Mouse (Mus musculus) liver, embryonic 13.5 days (tissue): ENCODE measurements around the gene Arhgef3. TPM values are rescaled to one million over a fixed set of nuclear protein-coding genes. Genes with fewer than 3 reads are reported as not detected.

ENCODE experiments used
- ATAC-seq: fragments of 200-750 bp; cut with Nextera tagmentation; 2 replicates; pipeline ENCODE4 v1.8.0; 2017; ENCODE audit warnings: low read depth, mild to moderate bottlenecking, moderate number of reproducible peaks, moderate library complexity
- DNase-seq: peaks from one replicate; pipeline ENCODE4 v3.0.0; 2022
- H3K27ac ChIP-seq: fragments of 300-500 bp; sonication (generic); 2 replicates; pipeline ENCODE4 v1.5.1; 2015; ENCODE audit warnings: moderate library complexity, mild to moderate bottlenecking, inconsistent platforms
- H3K27me3 ChIP-seq: fragments of 300-500 bp; sonication (generic); 2 replicates; pipeline ENCODE4 v1.6.1; 2015; ENCODE audit warnings: mild to moderate bottlenecking, inconsistent platforms
- H3K36me3 ChIP-seq: fragments of 300-500 bp; sonication (generic); 2 replicates; pipeline ENCODE4 v1.6.1; 2015; ENCODE audit warnings: mild to moderate bottlenecking, inconsistent platforms
- H3K4me1 ChIP-seq: fragments of 300-500 bp; sonication (generic); replicated peaks from 2 replicates; pipeline ENCODE4 v1.6.1; 2015; ENCODE audit warnings: inconsistent platforms
- H3K4me2 ChIP-seq: fragments of 300-500 bp; sonication (generic); 2 replicates; pipeline ENCODE4 v1.6.1; 2015; ENCODE audit warnings: inconsistent platforms, mild to moderate bottlenecking, moderate library complexity
- H3K4me3 ChIP-seq: fragments of 300-500 bp; sonication (generic); replicated peaks from 2 replicates; pipeline ENCODE4 v1.5.1; 2015; ENCODE audit warnings: mild to moderate bottlenecking, inconsistent platforms
- H3K9ac ChIP-seq: fragments of 300-500 bp; sonication (generic); 2 replicates; pipeline ENCODE4 v1.6.1; 2015; ENCODE audit warnings: mild to moderate bottlenecking, inconsistent platforms
- H3K9me3 ChIP-seq: fragments of 300-500 bp; sonication (generic); replicated peaks from 2 replicates; pipeline ENCODE4 v1.6.1; 2016; ENCODE audit warnings: inconsistent platforms
- WGBS: fragments of 180-500 bp; shearing (Covaris S2); methylation state at CpG from one replicate; pipeline ENCODE4 v1.1.7; 2015; ENCODE audit not compliant: insufficient replicate concordance; 5-methylcytosine and 5-hydroxymethylcytosine counted together
- polyA plus RNA-seq: library from polyadenylated mRNA; unstranded; fragments of >200 nt; fragmentation: Nextera tagmentation; extraction: Ambion mirVana; gene quantifications from 2 replicates; pipeline ENCODE4 v1.2.1, GENCODE M21; 2015

Arhgef3 gene
- polyA plus RNA-seq, 1 experiment from 2014 or later, result 3.7 TPM

DNA sequence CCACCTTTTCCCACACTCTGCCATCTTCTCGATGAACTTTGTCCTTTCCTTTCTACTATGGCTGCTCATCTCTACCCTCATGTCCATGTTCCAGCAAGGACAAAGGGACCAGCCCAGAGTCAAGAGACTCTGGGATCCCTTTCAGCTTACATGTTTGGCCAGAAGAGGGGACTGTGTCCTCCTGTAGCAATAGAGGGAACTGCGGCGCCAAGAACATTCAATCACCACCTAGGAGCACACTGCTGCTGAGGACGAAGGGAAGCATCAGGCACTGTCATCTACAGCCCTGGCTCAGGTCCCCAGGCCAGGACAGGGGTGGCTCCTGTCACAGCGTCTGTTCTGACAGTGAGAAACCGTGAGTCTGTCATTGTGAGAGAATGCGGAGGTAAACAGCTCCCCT is 65.1 kb downstream of the Arhgef3 start:
- WGBS, result 63% methylated on average over 7 of the region's 7 CpGs
- no peaks in the 10 kb centered on the region for H3K36me3 ChIP-seq
- no peak overlapping the region for H3K4me2 ChIP-seq
- no peak overlapping the region for H3K9ac ChIP-seq
- peaks cover 7% of the 10 kb centered on the region; the same call in 1 of the 2 replicates for H3K4me1 ChIP-seq
- DNase-seq, result no peak
- no peak for ATAC-seq
- no peak overlapping the region for H3K4me3 ChIP-seq
- no peaks in the 10 kb centered on the region for H3K9me3 ChIP-seq
- no peaks in the 10 kb centered on the region for H3K27me3 ChIP-seq
- no peak overlapping the region for H3K27ac ChIP-seq

DNA sequence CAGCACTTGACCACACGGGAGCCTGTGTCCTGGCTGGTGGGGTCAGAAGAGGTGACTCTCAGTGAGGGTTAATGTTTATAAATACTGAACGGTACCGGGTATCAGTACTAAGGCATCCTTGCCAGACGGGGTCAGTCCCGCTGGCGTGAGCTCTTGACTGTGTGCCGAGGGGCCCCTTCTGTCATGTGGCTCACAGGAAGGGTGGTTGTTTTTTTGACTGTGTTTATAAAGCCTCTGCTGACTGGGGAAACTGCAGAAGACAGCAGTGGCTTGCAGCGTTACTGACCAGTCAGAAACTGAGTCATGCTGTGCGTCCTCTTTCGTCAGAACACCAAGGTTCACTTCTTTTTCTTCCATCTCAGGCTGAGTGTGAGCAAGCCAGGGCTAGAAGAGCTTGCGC is 67.4 kb downstream of the Arhgef3 start:
- Histone ChIP-seq H3K9ac (no peak overlapping the region), H3K27me3 (no peaks in the 10 kb centered on the region), H3K36me3 (no peaks in the 10 kb centered on the region), H3K4me3 (no peak overlapping the region), H3K9me3 (no peaks in the 10 kb centered on the region), H3K27ac (no peak overlapping the region), H3K4me1 (peaks cover 7% of the 10 kb centered on the region; the same call in 1 of the 2 replicates), H3K4me2 (no peak overlapping the region)
- ATAC-seq (no peak), DNase-seq (no peak)
- WGBS, result 49% methylated on average over 11 of the region's 11 CpGs

DNA sequence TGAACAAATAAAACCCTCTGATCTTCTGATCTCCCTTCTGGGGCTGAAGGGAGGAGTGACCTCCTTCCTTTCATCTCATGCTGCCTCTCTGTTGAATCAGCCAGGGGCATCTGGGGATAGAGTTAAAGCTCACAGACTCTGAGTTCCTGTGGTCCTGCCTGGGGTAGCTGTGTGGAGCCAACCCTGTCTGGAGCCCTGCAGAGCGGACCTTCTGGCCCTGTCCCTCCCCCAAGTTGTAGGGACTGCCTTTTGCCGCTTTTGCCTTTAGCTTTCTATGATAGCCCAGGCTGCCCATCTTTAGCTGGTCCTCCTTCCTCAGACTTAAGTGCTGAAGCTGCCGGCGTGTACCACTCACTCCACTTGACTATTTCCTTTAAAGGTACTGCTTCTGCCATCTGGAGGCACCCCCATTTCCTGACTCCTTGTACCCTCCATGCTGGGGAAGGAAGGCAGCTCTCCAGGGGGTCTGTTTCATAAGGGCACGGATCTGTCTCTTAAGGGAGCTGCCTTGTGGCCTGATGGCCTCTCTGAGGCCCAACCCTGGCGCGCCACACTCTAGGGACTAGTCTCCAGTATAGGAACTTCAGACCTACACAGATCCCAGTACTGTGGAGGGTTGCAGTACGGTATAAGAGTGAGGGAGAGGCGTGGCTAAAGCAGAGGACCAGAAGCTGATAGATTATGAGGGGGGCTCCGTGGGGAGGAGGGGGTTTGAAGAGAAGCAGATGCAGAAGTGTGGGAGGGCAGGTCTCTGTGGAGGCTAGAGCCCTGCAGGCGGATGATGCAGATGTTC is 68.1 kb downstream of the Arhgef3 start:
- H3K4me2 ChIP-seq, result no peak overlapping the region
- H3K36me3 ChIP-seq, result no peaks in the 10 kb centered on the region
- H3K4me3 ChIP-seq, result no peak overlapping the region
- ATAC-seq (peak; percentile 15; the same call in 1 of the 2 replicates), DNase-seq (no peak)
- whole genome bisulfite sequencing, result 46% methylated on average over 11 of the region's 11 CpGs
- H3K27me3 ChIP-seq, result no peaks in the 10 kb centered on the region
- H3K9ac ChIP-seq, result no peak overlapping the region
- no peaks in the 10 kb centered on the region for H3K9me3 ChIP-seq
- peaks cover 7% of the 10 kb centered on the region; the same call in 1 of the 2 replicates for H3K4me1 ChIP-seq
- no peak overlapping the region for H3K27ac ChIP-seq

DNA sequence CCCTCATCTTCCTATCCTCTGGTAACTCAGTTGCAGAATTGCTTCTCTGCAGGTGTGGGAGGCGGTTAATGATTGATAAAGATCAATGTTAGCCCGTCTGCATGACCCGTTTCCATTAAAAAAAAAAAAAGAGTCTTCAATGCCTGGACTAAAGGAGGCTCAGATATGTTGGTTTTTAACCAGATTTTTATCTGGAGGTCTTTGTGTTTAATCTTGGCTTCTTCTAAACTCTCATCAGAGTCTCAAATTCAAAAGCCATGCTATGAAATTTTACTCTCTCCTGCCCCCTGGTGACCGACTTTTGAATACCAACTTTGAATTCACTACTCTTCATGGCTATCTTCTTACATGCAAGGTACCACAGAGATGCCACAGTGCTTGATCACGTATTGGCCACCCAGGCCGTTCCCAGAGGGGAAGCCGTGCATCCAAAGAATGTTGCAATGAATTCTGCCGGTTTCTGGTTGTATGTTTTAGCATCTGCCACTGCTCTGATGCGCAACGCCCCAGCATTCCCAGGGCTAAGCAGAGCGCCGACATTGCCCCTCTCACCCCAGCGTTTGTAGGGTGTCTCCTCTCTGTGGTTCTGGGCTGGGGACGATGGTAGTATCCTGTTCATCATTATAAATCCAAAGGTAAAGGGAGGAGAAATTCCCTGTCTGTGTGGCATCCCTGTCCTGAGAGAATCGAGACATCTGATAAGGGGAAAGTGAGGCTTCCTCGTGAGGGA is 69.0 kb downstream of the Arhgef3 start:
- no peak for ATAC-seq
- Histone ChIP-seq H3K4me3 (no peak overlapping the region), H3K9me3 (no peaks in the 10 kb centered on the region), H3K4me2 (no peak overlapping the region), H3K36me3 (no peaks in the 10 kb centered on the region), H3K9ac (no peak overlapping the region), H3K27me3 (no peaks in the 10 kb centered on the region), H3K4me1 (peaks cover 7% of the 10 kb centered on the region; the same call in 1 of the 2 replicates), H3K27ac (no peak overlapping the region)
- 51% methylated on average over 16 of the region's 16 CpGs for WGBS
- DNase-seq, result no peak

DNA sequence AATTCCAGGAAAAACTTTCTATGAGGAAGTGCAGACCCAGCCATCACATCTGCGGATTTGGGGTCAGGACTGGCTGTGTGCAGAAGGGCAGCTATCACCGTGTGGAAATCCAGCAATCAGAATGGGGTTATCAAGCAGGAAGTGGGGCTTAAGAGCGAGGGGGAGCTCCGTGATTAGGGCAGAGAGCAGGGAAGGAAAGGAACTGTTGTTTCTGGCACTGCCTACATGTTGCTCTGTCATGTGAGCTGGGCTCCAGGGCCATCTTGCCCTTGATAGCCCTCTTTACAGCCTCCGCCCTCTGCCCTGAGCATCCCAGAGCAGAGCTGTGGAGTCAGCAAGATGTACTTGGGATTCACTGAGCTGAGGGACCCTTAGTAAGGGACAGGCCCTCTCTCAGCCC is 71.2 kb downstream of the Arhgef3 start:
- no peak for DNase-seq
- WGBS, result 28% methylated on average over 5 of the region's 5 CpGs
- Histone ChIP-seq H3K4me2 (no peak overlapping the region), H3K27me3 (no peaks in the 10 kb centered on the region), H3K36me3 (no peaks in the 10 kb centered on the region), H3K4me1 (peaks cover 7% of the 10 kb centered on the region; the same call in 1 of the 2 replicates), H3K9me3 (no peaks in the 10 kb centered on the region), H3K9ac (no peak overlapping the region), H3K4me3 (no peak overlapping the region), H3K27ac (no peak overlapping the region)
- ATAC-seq, result no peak

DNA sequence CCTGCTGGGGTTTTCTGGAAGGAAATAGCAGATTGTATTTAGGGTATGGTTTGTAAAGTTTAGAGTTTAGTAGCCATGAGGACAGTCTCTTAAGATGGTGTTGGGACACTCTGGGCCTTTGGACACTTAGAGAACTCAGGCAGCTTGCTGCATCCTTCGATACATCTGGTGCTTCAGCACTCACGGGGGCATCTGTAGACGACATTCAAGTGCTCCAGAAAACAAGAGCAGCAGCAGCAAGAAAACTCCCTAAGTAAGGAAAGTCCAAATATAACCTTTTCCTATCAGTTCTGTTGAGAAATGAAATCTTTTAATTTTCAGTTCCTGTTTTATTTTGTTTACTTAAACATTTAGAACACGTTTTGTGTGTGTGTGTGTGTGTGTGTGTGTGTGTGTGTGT is 71.9 kb downstream of the Arhgef3 start:
- no peak overlapping the region for H3K27ac ChIP-seq
- DNase-seq, result no peak
- peaks cover 7% of the 10 kb centered on the region; the same call in 1 of the 2 replicates for H3K4me1 ChIP-seq
- H3K9ac ChIP-seq, result no peak overlapping the region
- H3K4me2 ChIP-seq, result no peak overlapping the region
- H3K27me3 ChIP-seq, result no peaks in the 10 kb centered on the region
- ATAC-seq, result no peak
- no peak overlapping the region for H3K4me3 ChIP-seq
- 66% methylated on average over 4 of the region's 4 CpGs for WGBS
- H3K36me3 ChIP-seq, result no peaks in the 10 kb centered on the region
- no peaks in the 10 kb centered on the region for H3K9me3 ChIP-seq

DNA sequence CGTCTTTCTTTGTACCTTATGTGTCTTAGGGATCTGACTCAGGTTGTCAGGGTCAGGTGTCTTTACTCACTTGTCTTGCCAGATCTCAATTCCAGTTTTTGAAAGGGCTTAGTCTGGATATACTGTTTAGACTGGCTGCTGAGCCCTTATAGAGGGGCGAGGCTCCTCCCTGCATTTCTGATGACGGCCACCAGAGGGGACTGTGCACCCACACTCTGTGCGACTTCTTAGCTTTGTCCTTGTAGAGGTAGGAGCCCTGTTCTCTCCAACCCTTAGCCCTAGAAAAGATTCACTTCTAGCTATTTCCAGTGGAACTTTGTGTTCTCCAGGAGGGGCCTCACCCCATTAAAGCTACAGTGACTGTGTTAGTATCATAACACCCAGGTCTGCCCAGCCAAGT is 72.3 kb downstream of the Arhgef3 start:
- Histone ChIP-seq H3K9ac (no peak overlapping the region), H3K4me3 (no peak overlapping the region), H3K27me3 (no peaks in the 10 kb centered on the region), H3K4me2 (no peak overlapping the region), H3K27ac (no peak overlapping the region), H3K9me3 (no peaks in the 10 kb centered on the region), H3K4me1 (peaks cover 7% of the 10 kb centered on the region; the same call in 1 of the 2 replicates), H3K36me3 (no peaks in the 10 kb centered on the region)
- no peak for ATAC-seq
- 11% methylated on average over 4 of the region's 4 CpGs for WGBS
- DNase-seq, result peak; percentile 16

DNA sequence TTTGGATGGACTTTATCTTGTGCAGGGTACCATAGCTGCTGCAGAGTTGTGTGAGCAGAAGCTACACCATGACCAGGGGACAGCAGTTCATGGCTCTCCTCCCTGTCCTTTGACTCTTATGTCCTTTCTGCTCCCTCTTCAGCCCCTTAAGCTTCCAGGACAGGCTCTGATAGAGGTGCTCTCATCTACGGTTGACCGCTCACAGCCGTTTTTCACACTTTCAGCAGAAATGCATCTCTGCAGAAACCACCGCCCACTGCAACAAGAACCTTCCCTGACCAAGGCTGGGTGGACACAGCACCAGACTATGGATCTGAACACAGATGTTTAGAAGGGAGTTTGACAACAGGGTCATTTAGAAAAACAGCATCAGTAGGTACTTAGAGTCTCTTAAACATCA is 73.2 kb downstream of the Arhgef3 start:
- H3K9me3 ChIP-seq, result no peaks in the 10 kb centered on the region
- H3K36me3 ChIP-seq, result no peaks in the 10 kb centered on the region
- H3K4me3 ChIP-seq, result no peak overlapping the region
- no peak for ATAC-seq
- H3K9ac ChIP-seq, result no peak overlapping the region
- no peak for DNase-seq
- H3K4me2 ChIP-seq, result no peak overlapping the region
- 72% methylated on average over 4 of the region's 4 CpGs for WGBS
- H3K4me1 ChIP-seq, result peaks cover 4% of the 10 kb centered on the region; the same call in 1 of the 2 replicates
- H3K27ac ChIP-seq, result no peak overlapping the region
- no peaks in the 10 kb centered on the region for H3K27me3 ChIP-seq

DNA sequence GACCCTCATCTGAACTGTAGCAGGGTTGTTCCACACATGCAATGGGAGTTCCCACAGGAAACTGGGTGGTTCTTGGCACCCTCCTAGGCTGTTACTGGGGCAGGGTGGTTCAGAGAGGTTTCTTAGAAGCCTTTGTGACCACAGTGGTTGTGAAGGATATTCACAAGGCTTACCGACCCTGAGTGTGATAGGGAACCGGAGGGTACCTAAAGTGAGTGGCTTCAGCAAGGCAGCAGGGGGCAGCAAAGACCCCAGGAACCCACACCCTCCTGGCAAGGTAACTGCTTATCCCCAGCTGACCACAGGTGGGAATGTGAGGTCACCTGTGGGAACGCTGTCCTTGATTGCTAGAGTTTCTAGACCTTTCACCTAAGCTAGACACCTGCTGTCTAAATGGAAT is 77.8 kb downstream of the Arhgef3 start:
- Histone ChIP-seq H3K4me3 (no peak overlapping the region), H3K9ac (no peak overlapping the region), H3K4me1 (no peaks in the 10 kb centered on the region), H3K27ac (no peak overlapping the region), H3K4me2 (no peak overlapping the region), H3K36me3 (no peaks in the 10 kb centered on the region), H3K27me3 (no peaks in the 10 kb centered on the region), H3K9me3 (no peaks in the 10 kb centered on the region)
- 29% methylated on average over 3 of the region's 3 CpGs for WGBS
- no peak for ATAC-seq
- no peak for DNase-seq

DNA sequence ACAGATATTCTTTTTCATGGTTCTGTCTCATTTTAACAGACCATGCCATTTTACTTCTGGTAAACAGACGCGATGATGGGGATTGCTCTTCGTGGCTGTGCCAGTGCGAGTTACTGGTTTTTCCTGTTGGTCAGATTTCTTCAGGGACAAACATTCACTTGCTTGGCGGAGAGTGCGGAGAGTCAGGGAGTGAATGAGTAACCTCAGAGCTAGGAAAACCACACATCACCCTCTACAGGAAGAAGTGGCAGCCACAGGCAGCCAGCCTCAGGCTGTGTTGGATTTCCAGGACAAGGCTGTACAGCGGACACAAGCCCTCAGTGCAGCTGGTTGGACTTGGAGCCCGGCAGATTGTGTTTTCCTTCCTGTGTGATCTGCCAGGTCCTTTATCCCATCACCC is 82.3 kb downstream of the Arhgef3 start:
- no peaks in the 10 kb centered on the region for H3K36me3 ChIP-seq
- no peak for DNase-seq
- no peak overlapping the region for H3K4me2 ChIP-seq
- H3K27me3 ChIP-seq, result no peaks in the 10 kb centered on the region
- no peak overlapping the region for H3K9ac ChIP-seq
- H3K27ac ChIP-seq, result no peak overlapping the region
- WGBS, result 24% methylated on average over 8 of the region's 8 CpGs
- no peak for ATAC-seq
- no peaks in the 10 kb centered on the region for H3K4me1 ChIP-seq
- H3K4me3 ChIP-seq, result no peak overlapping the region
- no peaks in the 10 kb centered on the region for H3K9me3 ChIP-seq

DNA sequence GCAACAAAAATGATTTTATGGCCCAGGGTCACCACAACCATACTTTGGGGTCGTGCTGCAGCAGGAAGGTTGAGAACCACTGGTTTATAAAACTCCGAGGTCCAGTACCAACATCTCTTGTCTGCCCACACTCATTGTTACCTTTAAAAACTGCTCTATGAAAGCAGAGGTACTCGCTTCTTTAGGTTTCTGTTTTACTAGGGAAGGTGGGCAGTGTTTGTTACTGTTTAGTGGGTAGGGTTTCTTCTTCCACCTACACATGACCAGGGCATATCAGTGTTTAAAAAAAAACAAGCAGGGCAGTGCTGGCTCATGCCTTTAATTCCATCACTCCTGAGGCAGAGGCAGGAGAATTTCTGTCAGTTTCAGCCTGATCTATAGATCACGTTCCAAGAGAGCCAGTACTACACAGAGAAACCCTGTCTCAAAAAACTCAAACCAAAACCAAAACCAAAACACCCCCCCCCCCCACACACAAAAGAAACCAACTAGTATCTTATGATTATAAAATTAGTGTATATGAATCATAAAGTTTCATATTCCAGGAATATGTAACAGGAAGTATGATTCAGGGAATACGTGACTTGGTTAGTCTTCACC is 83.9 kb downstream of the Arhgef3 start:
- Histone ChIP-seq H3K9me3 (no peaks in the 10 kb centered on the region), H3K4me2 (no peak overlapping the region), H3K27me3 (no peaks in the 10 kb centered on the region), H3K27ac (no peak overlapping the region), H3K9ac (no peak overlapping the region), H3K4me3 (no peak overlapping the region), H3K4me1 (no peaks in the 10 kb centered on the region), H3K36me3 (no peaks in the 10 kb centered on the region)
- WGBS, result 57% methylated on average over 5 of the region's 5 CpGs
- ATAC-seq (no peak), DNase-seq (no peak)
